Mouse (Mus musculus): ENCODE results near the gene Gm4969. TPM values are rescaled to one million over a fixed set of nuclear protein-coding genes. Genes with fewer than 3 reads are reported as not detected.

Gm4969 gene
- polyA plus RNA-seq, 1 experiment: not detected

DNA sequence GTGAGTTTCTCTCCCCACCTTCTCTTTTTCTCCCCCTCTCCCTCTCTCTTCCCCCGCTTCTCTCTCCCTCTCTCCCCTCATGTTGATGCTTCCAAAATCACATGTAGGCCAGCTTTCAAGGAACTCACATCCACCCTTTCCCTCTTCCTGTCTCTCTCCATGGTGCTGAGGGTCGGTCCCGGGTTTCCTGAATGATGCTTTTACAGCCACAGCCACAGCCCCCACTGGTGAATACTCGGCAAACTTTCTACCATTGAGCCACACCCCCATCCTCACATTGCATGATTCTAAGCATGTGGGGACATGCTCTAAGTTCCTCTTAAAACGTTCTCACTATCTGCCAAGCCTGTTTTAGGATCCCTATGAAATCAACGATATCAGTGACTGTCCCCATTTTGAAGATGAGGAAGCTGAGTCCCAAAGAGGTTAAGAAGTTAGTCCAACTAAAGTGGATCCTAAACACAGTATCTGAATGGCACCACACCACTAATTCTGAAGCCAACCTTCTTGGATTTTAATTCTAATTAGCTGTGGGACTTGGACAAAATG is 29.4 kb upstream of the Gm4969 start:
- Histone ChIP-seq H3ac (ENCODE audit: control insufficient read depth, insufficient read length, low read depth) (no peak overlapping the region), H3K27me3 (ENCODE audit: control insufficient read depth, insufficient read depth, insufficient read length) (no peaks in the 10 kb centered on the region), H3K79me2 (ENCODE audit: control insufficient read depth, insufficient read depth) (peaks cover 39% of the 10 kb centered on the region), H3K36me3 (ENCODE audit: control insufficient read depth, insufficient read depth) (peaks cover 6% of the 10 kb centered on the region), H3K4me3 (ENCODE audit: insufficient read depth, poor library complexity, severe bottlenecking) (peak overlapping the region; percentile 44), H3K79me3 (ENCODE audit: low read depth) (peaks cover 17% of the 10 kb centered on the region)
- no peak for TF ChIP-seq CTCF (IDR thresholded peaks at IDR 0.05; ENCODE audit: control insufficient read depth, insufficient read depth, insufficient read length)
- no peak for TF ChIP-seq USF1 (IDR thresholded peaks at IDR 0.05; ENCODE audit: low read depth)
- TF ChIP-seq MYOD1 (IDR thresholded peaks at IDR 0.05; ENCODE audit: control insufficient read depth, insufficient read length, low read depth): no peak
- no peak for TF ChIP-seq MAX (IDR thresholded peaks at IDR 0.05)
- TF ChIP-seq MYOG (IDR thresholded peaks at IDR 0.05; ENCODE audit: control insufficient read depth, extremely low read depth, insufficient read length): no peak
- TF ChIP-seq FOSL1 (IDR thresholded peaks at IDR 0.05; ENCODE audit: insufficient read depth, low read length, poor library complexity, severe bottlenecking): no peak
- no peak for TF ChIP-seq CEBPB (IDR thresholded peaks at IDR 0.05; ENCODE audit: low read depth)

DNA sequence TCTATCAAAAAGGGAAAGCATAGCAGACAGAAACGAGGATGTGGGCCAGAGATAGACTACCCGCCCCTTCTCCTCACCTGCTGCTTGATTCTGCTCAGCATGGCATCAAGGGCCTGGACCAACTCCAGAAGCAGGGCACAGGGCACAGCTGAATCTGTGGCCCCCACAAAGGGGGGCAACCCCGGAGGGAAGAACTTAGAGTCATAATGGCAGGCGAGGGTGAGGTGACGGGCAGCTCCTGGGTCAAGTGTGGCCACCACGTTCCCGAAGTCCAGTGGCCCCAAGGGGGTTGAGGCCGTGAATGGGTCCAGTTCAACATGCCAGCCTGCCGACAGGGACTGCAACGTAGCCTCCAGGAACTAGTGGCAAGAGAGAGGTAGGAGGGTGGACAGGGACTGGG is 28.6 kb upstream of the Gm4969 start:
- Histone ChIP-seq H3K4me3 (ENCODE audit: insufficient read depth, poor library complexity, severe bottlenecking) (no peak overlapping the region), H3K36me3 (ENCODE audit: control insufficient read depth, insufficient read depth) (peaks cover 1% of the 10 kb centered on the region), H3K79me3 (ENCODE audit: low read depth) (peaks cover 15% of the 10 kb centered on the region), H3K79me2 (ENCODE audit: control insufficient read depth, insufficient read depth) (peaks cover 34% of the 10 kb centered on the region), H3K27me3 (ENCODE audit: control insufficient read depth, insufficient read depth, insufficient read length) (no peaks in the 10 kb centered on the region), H3ac (ENCODE audit: control insufficient read depth, insufficient read length, low read depth) (no peak overlapping the region)
- no peak for TF ChIP-seq MAX (IDR thresholded peaks at IDR 0.05)
- TF ChIP-seq MYOG (IDR thresholded peaks at IDR 0.05; ENCODE audit: control insufficient read depth, extremely low read depth, insufficient read length): no peak

DNA sequence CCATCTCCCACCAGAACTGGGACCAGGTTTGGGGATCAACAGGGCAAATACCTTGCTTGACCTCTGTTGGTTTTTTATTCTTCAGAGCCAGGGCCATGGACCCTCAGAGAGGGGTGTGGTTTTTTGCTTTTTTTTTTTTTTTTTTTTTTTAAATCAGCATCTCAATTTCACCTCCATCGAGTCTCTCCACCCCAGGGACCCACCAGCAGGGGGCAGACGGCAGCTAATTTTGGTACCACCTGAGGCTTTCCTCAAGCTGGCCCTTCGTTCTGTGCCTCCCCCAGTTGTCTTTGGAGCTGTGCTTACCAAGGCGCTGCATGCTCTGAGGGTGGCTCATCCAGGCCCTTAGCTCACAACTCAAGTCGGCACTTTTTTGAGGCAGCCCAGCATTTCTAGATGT is 19.2 kb upstream of the Gm4969 start:
- H3K4me3 ChIP-seq (ENCODE audit: insufficient read depth, poor library complexity, severe bottlenecking): no peak overlapping the region
- H3K36me3 ChIP-seq (ENCODE audit: control insufficient read depth, insufficient read depth): peaks cover 9% of the 10 kb centered on the region
- H3K79me2 ChIP-seq (ENCODE audit: control insufficient read depth, insufficient read depth): peaks cover 11% of the 10 kb centered on the region

DNA sequence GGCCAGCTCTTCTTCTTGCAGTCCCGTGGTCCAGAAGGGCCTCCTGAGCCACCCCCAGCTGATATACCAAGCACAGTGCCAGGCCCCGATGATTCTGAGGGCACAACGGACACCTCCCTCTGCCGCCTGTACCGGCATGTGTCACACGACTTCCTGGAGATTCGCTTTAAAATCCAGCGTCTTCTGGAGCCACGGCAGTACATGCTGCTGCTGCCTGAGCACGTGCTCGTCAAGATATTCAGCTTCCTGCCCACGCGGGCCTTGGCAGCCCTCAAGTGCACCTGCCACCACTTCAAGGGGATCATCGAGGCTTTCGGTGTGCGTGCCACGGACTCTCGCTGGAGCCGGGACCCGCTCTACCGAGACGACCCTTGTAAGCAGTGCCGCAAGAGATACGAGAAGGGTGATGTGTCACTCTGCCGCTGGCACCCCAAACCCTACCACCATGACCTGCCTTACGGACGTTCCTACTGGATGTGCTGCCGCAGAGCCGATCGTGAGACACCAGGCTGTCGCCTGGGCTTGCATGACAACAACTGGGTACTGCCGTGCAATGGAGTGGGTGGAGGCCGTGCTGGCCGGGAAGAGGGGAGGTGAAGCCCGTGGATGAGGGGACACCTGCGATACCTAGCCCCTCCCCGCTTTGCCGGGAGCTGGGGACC is 18.6 kb upstream of the Gm4969 start:
- TF ChIP-seq MYOD1 (IDR thresholded peaks at IDR 0.05; ENCODE audit: control insufficient read depth, insufficient read length, low read depth) (no peak), CTCF (IDR thresholded peaks at IDR 0.05; ENCODE audit: control insufficient read depth, insufficient read depth, insufficient read length) (no peak), FOSL1 (IDR thresholded peaks at IDR 0.05; ENCODE audit: insufficient read depth, low read length, poor library complexity, severe bottlenecking) (no peak), CEBPB (IDR thresholded peaks at IDR 0.05; ENCODE audit: low read depth) (no peak), USF1 (IDR thresholded peaks at IDR 0.05; ENCODE audit: low read depth) (no peak), MAX (IDR thresholded peaks at IDR 0.05) (no peak), MYOG (IDR thresholded peaks at IDR 0.05; ENCODE audit: control insufficient read depth, extremely low read depth, insufficient read length) (no peak)
- no peak overlapping the region for H3K4me3 ChIP-seq (ENCODE audit: insufficient read depth, poor library complexity, severe bottlenecking)
- no peaks in the 10 kb centered on the region for H3K27me3 ChIP-seq (ENCODE audit: control insufficient read depth, insufficient read depth, insufficient read length)
- peaks cover 3% of the 10 kb centered on the region for H3K79me3 ChIP-seq (ENCODE audit: low read depth)
- H3K36me3 ChIP-seq (ENCODE audit: control insufficient read depth, insufficient read depth): peaks cover 9% of the 10 kb centered on the region
- H3K79me2 ChIP-seq (ENCODE audit: control insufficient read depth, insufficient read depth): peaks cover 16% of the 10 kb centered on the region
- no peak overlapping the region for H3ac ChIP-seq (ENCODE audit: control insufficient read depth, insufficient read length, low read depth)

More for the DNA sequence above, 19.2 kb upstream of the Gm4969 start:
- no peaks in the 10 kb centered on the region for H3K27me3 ChIP-seq (ENCODE audit: control insufficient read depth, insufficient read depth, insufficient read length)
- no peak overlapping the region for H3ac ChIP-seq (ENCODE audit: control insufficient read depth, insufficient read length, low read depth)
- peaks cover 3% of the 10 kb centered on the region for H3K79me3 ChIP-seq (ENCODE audit: low read depth)
- no peak for TF ChIP-seq MAX (IDR thresholded peaks at IDR 0.05)
- TF ChIP-seq CTCF (IDR thresholded peaks at IDR 0.05; ENCODE audit: control insufficient read depth, insufficient read depth, insufficient read length): peak; percentile 18

DNA sequence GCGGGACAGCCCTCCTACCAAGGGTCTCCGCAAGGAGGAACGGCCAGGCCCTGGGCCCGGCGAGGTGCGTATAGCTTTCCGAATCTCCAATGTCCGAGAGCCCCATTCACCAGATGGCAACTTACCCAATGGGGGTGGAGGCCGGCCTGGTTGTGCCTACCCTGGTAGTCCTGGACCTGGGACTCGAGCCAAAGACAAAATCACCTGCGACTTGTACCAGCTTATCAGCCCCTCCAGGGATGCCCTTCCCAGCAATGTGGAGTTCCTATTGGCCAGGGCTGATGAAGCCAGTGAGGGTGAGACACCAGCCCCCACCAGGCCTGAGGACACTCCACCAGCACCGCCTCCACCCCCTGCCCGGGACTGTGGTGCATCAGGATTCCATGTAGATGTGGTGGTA is 18.0 kb upstream of the Gm4969 start:
- TF ChIP-seq CTCF (IDR thresholded peaks at IDR 0.05; ENCODE audit: control insufficient read depth, insufficient read depth, insufficient read length): no peak
- no peak for TF ChIP-seq CEBPB (IDR thresholded peaks at IDR 0.05; ENCODE audit: low read depth)
- Histone ChIP-seq H3K79me2 (ENCODE audit: control insufficient read depth, insufficient read depth) (peaks cover 17% of the 10 kb centered on the region), H3ac (ENCODE audit: control insufficient read depth, insufficient read length, low read depth) (no peak overlapping the region)

DNA sequence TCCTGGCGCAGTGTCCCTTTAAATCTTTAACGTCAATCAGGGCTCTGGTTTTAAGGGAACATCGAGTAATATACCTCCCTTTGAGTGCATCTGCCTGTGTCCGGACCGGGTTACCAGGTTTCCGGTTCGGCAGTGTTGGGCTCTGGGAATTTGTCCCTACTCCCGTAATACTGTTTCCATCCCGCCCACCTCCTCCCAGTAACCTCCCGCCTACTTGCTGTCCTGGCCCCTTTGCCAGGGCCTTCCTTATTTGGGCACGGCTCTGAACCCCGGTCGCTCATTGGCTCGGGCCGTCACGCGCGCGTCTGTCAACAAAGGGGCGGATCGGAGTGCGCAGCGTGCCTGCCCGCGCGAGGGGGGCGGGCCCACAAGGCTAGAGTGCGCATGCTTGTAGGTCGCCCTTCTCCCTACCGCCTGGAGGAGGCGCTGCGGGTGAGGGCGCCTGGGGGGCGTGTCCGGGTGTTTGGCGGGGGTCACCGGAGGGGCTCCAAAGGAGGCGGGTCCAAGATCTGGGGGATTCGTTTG is 13.2 kb upstream of the Gm4969 start:
- peaks cover 17% of the 10 kb centered on the region for H3K79me2 ChIP-seq (ENCODE audit: control insufficient read depth, insufficient read depth)
- peak overlapping the region; percentile 13 for H3ac ChIP-seq (ENCODE audit: control insufficient read depth, insufficient read length, low read depth)
- TF ChIP-seq CEBPB (IDR thresholded peaks at IDR 0.05; ENCODE audit: low read depth): no peak
- no peak for TF ChIP-seq MYOD1 (IDR thresholded peaks at IDR 0.05; ENCODE audit: control insufficient read depth, insufficient read length, low read depth)
- TF ChIP-seq MAX (IDR thresholded peaks at IDR 0.05): peak; percentile 70
- TF ChIP-seq FOSL1 (IDR thresholded peaks at IDR 0.05; ENCODE audit: insufficient read depth, low read length, poor library complexity, severe bottlenecking): no peak
- no peak for TF ChIP-seq MYOG (IDR thresholded peaks at IDR 0.05; ENCODE audit: control insufficient read depth, extremely low read depth, insufficient read length)
- TF ChIP-seq CTCF (IDR thresholded peaks at IDR 0.05; ENCODE audit: control insufficient read depth, insufficient read depth, insufficient read length): peak; percentile 77
- peak; percentile 76 for TF ChIP-seq USF1 (IDR thresholded peaks at IDR 0.05; ENCODE audit: low read depth)
- peaks cover 5% of the 10 kb centered on the region for H3K79me3 ChIP-seq (ENCODE audit: low read depth)
- H3K36me3 ChIP-seq (ENCODE audit: control insufficient read depth, insufficient read depth): no peaks in the 10 kb centered on the region
- peak overlapping the region; percentile 18 for H3K4me3 ChIP-seq (ENCODE audit: insufficient read depth, poor library complexity, severe bottlenecking)
- no peaks in the 10 kb centered on the region for H3K27me3 ChIP-seq (ENCODE audit: control insufficient read depth, insufficient read depth, insufficient read length)

More for the DNA sequence above, 18.0 kb upstream of the Gm4969 start:
- Histone ChIP-seq H3K4me3 (ENCODE audit: insufficient read depth, poor library complexity, severe bottlenecking) (no peak overlapping the region), H3K79me3 (ENCODE audit: low read depth) (peaks cover 3% of the 10 kb centered on the region), H3K36me3 (ENCODE audit: control insufficient read depth, insufficient read depth) (peaks cover 9% of the 10 kb centered on the region), H3K27me3 (ENCODE audit: control insufficient read depth, insufficient read depth, insufficient read length) (no peaks in the 10 kb centered on the region)

Measured in C2C12 (cell line).